Mouse (Mus musculus): Measurements from ENCODE around the gene Zfhx3. TPM values are rescaled to one million over a fixed set of nuclear protein-coding genes. Genes with fewer than 3 reads are reported as not detected.

Gene Zfhx3
- total and polyA plus RNA-seq, 2 experiments, result 1.3 to 1.5 TPM

DNA sequence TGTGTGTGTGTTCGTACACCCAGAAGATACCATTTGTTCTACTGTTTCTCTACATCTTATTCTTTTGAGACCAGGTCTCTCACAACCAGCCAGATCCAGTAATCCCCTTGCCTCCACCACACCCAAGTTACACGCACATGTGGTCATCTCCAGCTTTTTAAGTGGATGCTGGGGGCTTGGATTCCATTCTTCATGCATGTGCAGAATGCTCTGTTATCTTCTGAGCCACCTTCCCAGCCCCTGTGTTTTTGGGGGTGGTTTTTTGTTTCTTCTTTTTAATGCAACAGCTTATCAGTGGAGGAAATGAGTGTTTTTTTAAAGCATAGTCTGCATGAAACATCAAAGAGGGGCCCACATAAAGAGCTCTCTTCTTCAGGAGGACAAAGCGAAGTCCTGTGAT, 639.8 kb downstream of the Zfhx3 start:
- 87% methylated on average over 3 of the region's 3 CpGs for WGBS
- Histone ChIP-seq H3K27me3 (ENCODE audit: control insufficient read depth, insufficient read depth, low read length) (no peaks in the 10 kb centered on the region), H3K36me3 (ENCODE audit: control insufficient read depth, insufficient read depth, low read length) (no peaks in the 10 kb centered on the region), H3K79me2 (ENCODE audit: control insufficient read depth, insufficient read depth, low read length) (no peaks in the 10 kb centered on the region), H3K4me3 (ENCODE audit: insufficient read depth, low read depth, low read length) (no peak overlapping the region), H3K4me1 (ENCODE audit: control insufficient read depth, insufficient read depth, low read length) (peaks cover 1% of the 10 kb centered on the region; the same call in 1 of the 2 replicates), H3K27ac (replicated peaks; ENCODE audit: insufficient read depth, low read depth, low read length) (no peak overlapping the region), H3K9ac (ENCODE audit: low read depth, low read length) (no peak overlapping the region)
- no peak for DNase-seq (ENCODE audit: extremely low read depth, low read depth, low spot score)
- TF ChIP-seq CTCF (IDR thresholded peaks at IDR 0.05; ENCODE audit: low read depth, low read length) (no peak), POLR2A (IDR thresholded peaks at IDR 0.05; ENCODE audit: extremely low read depth, insufficient read depth, low read length) (no peak)

DNA sequence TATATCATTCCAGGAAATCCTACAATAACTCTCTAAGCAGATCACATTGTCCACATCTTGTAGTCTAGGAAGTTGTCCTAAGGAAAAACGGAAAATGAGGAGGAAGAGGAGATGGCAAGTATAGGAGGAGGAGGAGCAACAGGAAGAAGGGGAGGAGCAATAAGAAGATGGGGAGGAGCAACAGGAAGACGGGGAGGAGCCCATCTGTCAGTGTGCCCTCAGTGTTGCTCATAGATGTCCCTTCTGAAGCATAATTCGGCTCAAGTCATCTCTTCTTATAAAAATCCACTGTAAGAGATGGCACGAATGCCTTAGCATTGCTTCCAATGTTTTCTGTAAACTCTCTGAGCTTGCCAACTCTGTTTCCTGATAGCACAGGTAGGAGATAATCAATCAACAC, 640.8 kb downstream of the Zfhx3 start:
- WGBS, result 69% methylated on average over 4 of the region's 4 CpGs
- H3K27me3 ChIP-seq (ENCODE audit: control insufficient read depth, insufficient read depth, low read length), result no peaks in the 10 kb centered on the region
- peak; percentile 63 for DNase-seq (ENCODE audit: extremely low read depth, low read depth, low spot score)
- H3K79me2 ChIP-seq (ENCODE audit: control insufficient read depth, insufficient read depth, low read length), result no peaks in the 10 kb centered on the region
- H3K4me3 ChIP-seq (ENCODE audit: insufficient read depth, low read depth, low read length), result no peak overlapping the region
- no peak overlapping the region for H3K9ac ChIP-seq (ENCODE audit: low read depth, low read length)
- H3K27ac ChIP-seq (replicated peaks; ENCODE audit: insufficient read depth, low read depth, low read length), result no peak overlapping the region
- TF ChIP-seq CTCF (IDR thresholded peaks at IDR 0.05; ENCODE audit: low read depth, low read length) (no peak), POLR2A (IDR thresholded peaks at IDR 0.05; ENCODE audit: extremely low read depth, insufficient read depth, low read length) (no peak)
- peaks cover 1% of the 10 kb centered on the region; the same call in 1 of the 2 replicates for H3K4me1 ChIP-seq (ENCODE audit: control insufficient read depth, insufficient read depth, low read length)
- H3K36me3 ChIP-seq (ENCODE audit: control insufficient read depth, insufficient read depth, low read length), result no peaks in the 10 kb centered on the region

DNA sequence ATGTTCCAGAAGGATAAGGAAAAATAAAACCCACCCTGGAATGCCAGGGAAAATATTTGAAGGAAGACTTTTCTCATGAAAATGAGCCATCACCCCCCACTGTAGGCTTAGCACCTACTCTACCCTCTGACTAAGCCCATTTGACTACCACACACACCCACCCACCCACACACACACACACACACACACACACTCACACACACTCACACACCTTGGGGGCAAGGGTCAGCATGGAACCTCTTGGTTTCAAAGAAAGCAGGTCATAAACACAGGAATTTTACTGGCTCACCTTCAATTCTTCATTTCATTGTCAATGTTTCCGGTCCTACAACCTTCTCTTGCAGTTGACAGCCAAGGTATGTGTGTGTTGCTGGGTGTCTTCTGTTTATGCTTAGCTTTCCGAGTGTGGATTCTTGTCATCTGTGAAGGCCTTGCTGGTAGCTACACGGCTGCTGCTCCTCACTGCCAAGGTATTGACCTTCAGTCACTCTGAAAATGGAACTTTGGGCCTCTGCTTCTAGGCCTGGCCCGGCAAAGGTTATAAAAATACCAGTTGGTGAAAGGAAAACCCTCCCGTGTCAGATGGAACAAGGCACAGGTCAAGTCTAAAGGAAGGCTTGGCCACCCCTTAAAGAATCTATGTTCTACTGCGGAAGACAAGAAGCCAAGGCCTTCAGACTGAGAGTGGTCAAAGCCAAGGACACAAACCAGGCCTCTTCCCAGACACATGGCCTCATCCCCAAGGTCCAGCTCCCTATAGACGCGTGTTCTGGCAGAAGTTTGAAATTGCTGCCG, 641.6 kb downstream of the Zfhx3 start:
- Histone ChIP-seq H3K4me3 (ENCODE audit: insufficient read depth, low read depth, low read length) (no peak overlapping the region), H3K27ac (replicated peaks; ENCODE audit: insufficient read depth, low read depth, low read length) (no peak overlapping the region), H3K36me3 (ENCODE audit: control insufficient read depth, insufficient read depth, low read length) (no peaks in the 10 kb centered on the region), H3K4me1 (ENCODE audit: control insufficient read depth, insufficient read depth, low read length) (peaks cover 1% of the 10 kb centered on the region; the same call in 1 of the 2 replicates), H3K9ac (ENCODE audit: low read depth, low read length) (no peak overlapping the region), H3K27me3 (ENCODE audit: control insufficient read depth, insufficient read depth, low read length) (no peaks in the 10 kb centered on the region), H3K79me2 (ENCODE audit: control insufficient read depth, insufficient read depth, low read length) (no peaks in the 10 kb centered on the region)
- peak; percentile 67 for DNase-seq (ENCODE audit: extremely low read depth, low read depth, low spot score)
- 70% methylated on average over 9 of the region's 9 CpGs for WGBS
- TF ChIP-seq POLR2A (IDR thresholded peaks at IDR 0.05; ENCODE audit: extremely low read depth, insufficient read depth, low read length), result no peak
- TF ChIP-seq CTCF (IDR thresholded peaks at IDR 0.05; ENCODE audit: low read depth, low read length), result no peak

DNA sequence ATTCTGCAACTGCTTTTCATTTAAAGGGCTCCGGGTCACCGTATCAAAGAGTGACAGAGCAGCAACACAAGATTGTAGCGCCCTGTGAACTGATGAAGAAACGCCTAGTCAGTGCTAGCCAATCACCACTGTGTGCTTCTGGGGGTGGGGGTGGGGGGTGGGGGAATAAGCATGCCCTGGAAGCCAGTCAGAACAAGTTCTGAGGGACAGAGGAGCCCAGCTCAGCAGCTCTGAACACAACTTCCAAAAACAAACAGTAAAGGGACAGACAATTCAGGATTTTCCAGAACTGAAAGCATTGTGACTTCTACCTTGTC, 642.2 kb downstream of the Zfhx3 start:
- 84% methylated on average over 4 of the region's 4 CpGs for whole genome bisulfite sequencing
- TF ChIP-seq CTCF (IDR thresholded peaks at IDR 0.05; ENCODE audit: low read depth, low read length), result no peak
- TF ChIP-seq POLR2A (IDR thresholded peaks at IDR 0.05; ENCODE audit: extremely low read depth, insufficient read depth, low read length), result no peak
- Histone ChIP-seq H3K36me3 (ENCODE audit: control insufficient read depth, insufficient read depth, low read length) (no peaks in the 10 kb centered on the region), H3K27ac (replicated peaks; ENCODE audit: insufficient read depth, low read depth, low read length) (no peak overlapping the region), H3K27me3 (ENCODE audit: control insufficient read depth, insufficient read depth, low read length) (no peaks in the 10 kb centered on the region), H3K79me2 (ENCODE audit: control insufficient read depth, insufficient read depth, low read length) (no peaks in the 10 kb centered on the region), H3K4me3 (ENCODE audit: insufficient read depth, low read depth, low read length) (no peak overlapping the region), H3K4me1 (ENCODE audit: control insufficient read depth, insufficient read depth, low read length) (peaks cover 1% of the 10 kb centered on the region; the same call in 1 of the 2 replicates), H3K9ac (ENCODE audit: low read depth, low read length) (no peak overlapping the region)
- DNase-seq (ENCODE audit: extremely low read depth, low read depth, low spot score), result peak; percentile 71

DNA sequence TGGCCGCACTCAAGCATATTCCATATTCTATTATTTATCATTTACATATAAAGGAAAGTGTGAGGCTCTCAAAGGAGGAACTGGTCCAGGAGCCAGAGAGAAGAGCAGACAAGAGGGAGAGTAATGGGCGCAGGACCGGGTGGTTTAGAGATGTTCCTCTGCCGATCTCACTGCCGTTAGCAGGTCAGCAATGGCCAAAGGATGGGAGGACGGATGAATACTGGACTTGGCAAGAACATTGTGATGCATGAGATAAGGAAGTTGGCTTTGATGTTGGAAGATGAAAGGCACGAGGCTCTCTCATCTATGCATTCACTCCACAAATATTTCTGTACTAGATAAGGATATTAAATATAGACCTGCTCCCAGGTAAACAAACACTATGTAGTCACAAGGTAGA, 648.6 kb downstream of the Zfhx3 start:
- H3K9ac ChIP-seq (ENCODE audit: low read depth, low read length), result no peak overlapping the region
- no peak for DNase-seq (ENCODE audit: extremely low read depth, low read depth, low spot score)
- no peak overlapping the region for H3K4me3 ChIP-seq (ENCODE audit: insufficient read depth, low read depth, low read length)
- WGBS, result 64% methylated on average over 7 of the region's 7 CpGs
- H3K27ac ChIP-seq (replicated peaks; ENCODE audit: insufficient read depth, low read depth, low read length), result no peak overlapping the region
- H3K36me3 ChIP-seq (ENCODE audit: control insufficient read depth, insufficient read depth, low read length), result no peaks in the 10 kb centered on the region
- peaks cover 3% of the 10 kb centered on the region; the same call in 1 of the 2 replicates for H3K4me1 ChIP-seq (ENCODE audit: control insufficient read depth, insufficient read depth, low read length)
- H3K27me3 ChIP-seq (ENCODE audit: control insufficient read depth, insufficient read depth, low read length), result no peaks in the 10 kb centered on the region
- TF ChIP-seq CTCF (IDR thresholded peaks at IDR 0.05; ENCODE audit: low read depth, low read length), result no peak
- no peak for TF ChIP-seq POLR2A (IDR thresholded peaks at IDR 0.05; ENCODE audit: extremely low read depth, insufficient read depth, low read length)
- H3K79me2 ChIP-seq (ENCODE audit: control insufficient read depth, insufficient read depth, low read length), result no peaks in the 10 kb centered on the region

DNA sequence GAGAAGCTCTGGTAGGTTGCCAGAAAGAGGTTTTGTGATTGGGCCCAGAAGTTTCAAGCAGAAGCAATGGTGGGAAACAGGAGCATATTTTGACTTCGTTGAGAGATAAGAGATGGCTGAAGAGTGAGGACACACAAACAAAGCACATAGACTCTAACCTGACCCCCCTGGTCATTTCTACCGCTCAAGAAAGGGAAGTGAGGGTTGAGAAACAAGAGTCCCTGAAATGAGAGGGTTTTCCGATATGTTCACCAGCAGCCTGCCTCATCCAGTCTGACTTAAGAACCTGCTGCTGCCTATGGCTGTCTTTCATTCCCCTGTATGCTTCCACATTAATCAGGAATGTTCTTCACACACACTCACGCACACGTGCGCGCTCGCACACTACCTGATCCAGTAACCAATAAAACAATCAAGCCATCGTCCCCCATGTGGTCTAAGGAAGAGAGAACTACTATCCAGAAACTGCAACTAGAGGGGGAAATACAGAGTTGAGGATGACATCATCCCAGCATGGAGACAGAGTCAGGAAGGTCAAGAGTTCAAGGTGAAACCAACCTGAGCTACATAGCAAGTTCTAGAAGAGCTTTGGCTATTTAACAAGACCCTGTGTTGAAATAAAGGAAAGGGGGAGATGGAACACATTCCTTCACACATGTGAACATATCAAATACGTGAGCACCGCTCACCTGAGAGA, 649.7 kb downstream of the Zfhx3 start:
- TF ChIP-seq POLR2A (IDR thresholded peaks at IDR 0.05; ENCODE audit: extremely low read depth, insufficient read depth, low read length), result no peak
- Histone ChIP-seq H3K4me1 (ENCODE audit: control insufficient read depth, insufficient read depth, low read length) (peaks cover 3% of the 10 kb centered on the region; the same call in 1 of the 2 replicates), H3K36me3 (ENCODE audit: control insufficient read depth, insufficient read depth, low read length) (no peaks in the 10 kb centered on the region), H3K27me3 (ENCODE audit: control insufficient read depth, insufficient read depth, low read length) (no peaks in the 10 kb centered on the region), H3K27ac (replicated peaks; ENCODE audit: insufficient read depth, low read depth, low read length) (no peak overlapping the region), H3K4me3 (ENCODE audit: insufficient read depth, low read depth, low read length) (no peak overlapping the region), H3K9ac (ENCODE audit: low read depth, low read length) (no peak overlapping the region), H3K79me2 (ENCODE audit: control insufficient read depth, insufficient read depth, low read length) (no peaks in the 10 kb centered on the region)
- WGBS, result 90% methylated on average over 11 of the region's 11 CpGs
- no peak for DNase-seq (ENCODE audit: extremely low read depth, low read depth, low spot score)
